Mouse (Mus musculus) gonadal fat pad, adult 2 months (tissue): ENCODE measurements around the gene Kcp. TPM values are rescaled to one million over a fixed set of nuclear protein-coding genes. Genes with fewer than 3 reads are reported as not detected.

ENCODE experiments used
- polyA plus RNA-seq: library from polyadenylated mRNA; depleted of rRNA; stranded (reverse); fragments of >200 nt; gene quantifications from 2 replicates; pipeline ENCODE4 v1.2.3, GENCODE M21; 2012; rRNA removed

The Kcp gene
- polyA plus RNA-seq, 1 experiment: 8.3 TPM

Other genes starting within 250 kb of the Kcp start
- gene Hilpda, start 235.5 kb downstream of the Kcp start, polyA plus RNA-seq: 11.9 and 21.2 TPM in 2 replicates
- 12.4 and 14.0 TPM in 2 replicates for gene Fam71f2, start 228.4 kb downstream of the Kcp start, polyA plus RNA-seq
- 0.77 and 2.0 TPM in 2 replicates for gene Fam71f1, start 188.8 kb downstream of the Kcp start, polyA plus RNA-seq
- 83.7 and 110 TPM in 2 replicates for gene Calu, start 159.9 kb downstream of the Kcp start, polyA plus RNA-seq
- 0.81 and 0.86 TPM in 2 replicates for gene Opn1sw, start 119.5 kb downstream of the Kcp start, polyA plus RNA-seq
- 6.1 and 8.4 TPM in 2 replicates for gene Ccdc136, start 111.6 kb downstream of the Kcp start, polyA plus RNA-seq
- 6.6 and 9.7 TPM in 2 replicates for gene Flnc, start 74.7 kb downstream of the Kcp start, polyA plus RNA-seq
- 315 and 362 TPM in 2 replicates for gene Atp6v1f, start 40.2 kb downstream of the Kcp start, polyA plus RNA-seq
- gene Atp6v1fnb, start 36.5 kb downstream of the Kcp start, polyA plus RNA-seq: not detected in 2 replicates
- gene Irf5, start 18.7 kb upstream of the Kcp start, polyA plus RNA-seq: 13.5 and 16.3 TPM in 2 replicates
- 43.0 and 46.2 TPM in 2 replicates for gene Tnpo3, start 101.9 kb upstream of the Kcp start, polyA plus RNA-seq
- 3.5 and 4.9 TPM in 2 replicates for gene Tspan33, start 186.3 kb upstream of the Kcp start, polyA plus RNA-seq
- 38.8 and 50.0 TPM in 2 replicates for gene Smo, start 227.6 kb upstream of the Kcp start, polyA plus RNA-seq